Mouse (Mus musculus): ENCODE data around the gene Slc26a9.

GRCm38 (mm10) chr1:131802652-131803051 is 58.8 kb downstream of the Slc26a9 start:
- TF ChIP-seq CTCF (IDR thresholded peaks at IDR 0.05; ENCODE audit: extremely low read depth, insufficient read length, insufficient replicate concordance, low read depth, low read length) (no peak), POLR2A (IDR thresholded peaks at IDR 0.05; ENCODE audit: low read depth, low read length) (no peak)
